Mouse (Mus musculus) left cerebral cortex, adult 11 months (tissue): ENCODE results near the gene Hoxd12.

Experiments used
- DNase-seq: peaks from one replicate; pipeline ENCODE4 v3.0.0; 2022; ENCODE audit warnings: low spot score

Hoxd12 gene

GRCm38 (mm10) chr2:74674881-74675665 is at the start of gene Hoxd12:
Gene Hoxd12 (plus strand): TSS chr2:74675013.
- no peak for DNase-seq

- no peak for DNase-seq
These were observed 39.4 kb upstream of the Hoxd12 start for GRCm38 (mm10) chr2:74635412-74635811.

- DNase-seq, result no peak
These were observed 32.4 kb upstream of the Hoxd12 start for GRCm38 (mm10) chr2:74642431-74642830.

- no peak for DNase-seq
These were observed 29.2 kb upstream of the Hoxd12 start for GRCm38 (mm10) chr2:74645631-74646030.

GRCm38 (mm10) chr2:74647082-74647864 is 27.5 kb upstream of the Hoxd12 start:
- no peak for DNase-seq

GRCm38 (mm10) chr2:74652996-74653340 is 21.8 kb upstream of the Hoxd12 start:
- DNase-seq, result no peak

GRCm38 (mm10) chr2:74653781-74654535 is 20.9 kb upstream of the Hoxd12 start:
- no peak for DNase-seq

GRCm38 (mm10) chr2:74654743-74655419 is 19.9 kb upstream of the Hoxd12 start:
- no peak for DNase-seq

- no peak for DNase-seq
These were observed 19.4 kb upstream of the Hoxd12 start for GRCm38 (mm10) chr2:74655420-74655781.

GRCm38 (mm10) chr2:74655821-74656631 is 18.8 kb upstream of the Hoxd12 start:
- DNase-seq, result no peak

GRCm38 (mm10) chr2:74656632-74657021 is 18.2 kb upstream of the Hoxd12 start:
- DNase-seq, result no peak

- DNase-seq, result no peak
These were observed 17.4 kb upstream of the Hoxd12 start for GRCm38 (mm10) chr2:74657251-74658023.

- no peak for DNase-seq
These were observed 16.7 kb upstream of the Hoxd12 start for GRCm38 (mm10) chr2:74658024-74658666.

- DNase-seq, result no peak
These were observed 16.0 kb upstream of the Hoxd12 start for GRCm38 (mm10) chr2:74658667-74659371.

- DNase-seq, result no peak
These were observed 15.3 kb upstream of the Hoxd12 start, which contains the start of gene Evx2 for GRCm38 (mm10) chr2:74659507-74660005. Gene Evx2 (minus strand): TSS chr2:74659557.

- DNase-seq, result no peak
These were observed 14.1 kb upstream of the Hoxd12 start for GRCm38 (mm10) chr2:74660421-74661375.

GRCm38 (mm10) chr2:74661685-74662084 is 13.1 kb upstream of the Hoxd12 start:
- DNase-seq, result no peak
